Mouse (Mus musculus): ENCODE measurements around the gene Ap1b1. TPM values are rescaled to one million over a fixed set of nuclear protein-coding genes. Genes with fewer than 3 reads are reported as not detected.
A peak's percentile ranks its signal among the peaks of the same experiment; 100 is the strongest.

The Ap1b1 gene
- polyA plus RNA-seq, 1 experiment from 2014 or later: 48.9 TPM

GRCm38 (mm10) chr11:5010205-5010604, 23.6 kb downstream of the Ap1b1 start:
- Histone ChIP-seq H3K27me3 (ENCODE audit: insufficient read depth, low read length) (no peaks in the 10 kb centered on the region), H3K36me3 (ENCODE audit: insufficient read depth) (peaks cover 29% of the 10 kb centered on the region), H3K4me3 (ENCODE audit: low read depth, low read length) (no peak overlapping the region), H3K4me1 (ENCODE audit: insufficient read depth) (no peaks in the 10 kb centered on the region), H3K4me2 (no peak overlapping the region), H3K9ac (no peak overlapping the region), H3K9me3 (ENCODE audit: low read depth, low read length) (no peaks in the 10 kb centered on the region), H3K27ac (ENCODE audit: low read depth) (peak overlapping the region; percentile 10; the same call in 1 of the 2 replicates)
- DNase-seq: no peak
- 82% methylated on average over 1 of the region's 1 CpGs for WGBS
- TF ChIP-seq CTCF (IDR thresholded peaks at IDR 0.05; ENCODE audit: low read depth): no peak
- no peak for ATAC-seq (ENCODE audit: insufficient read depth)

GRCm38 (mm10) chr11:5011480-5011879, 24.9 kb downstream of the Ap1b1 start:
- Histone ChIP-seq H3K27ac (ENCODE audit: low read depth) (no peak overlapping the region), H3K4me1 (ENCODE audit: insufficient read depth) (no peaks in the 10 kb centered on the region), H3K4me3 (ENCODE audit: low read depth, low read length) (no peak overlapping the region), H3K9ac (no peak overlapping the region), H3K27me3 (ENCODE audit: insufficient read depth, low read length) (no peaks in the 10 kb centered on the region), H3K9me3 (ENCODE audit: low read depth, low read length) (no peaks in the 10 kb centered on the region), H3K36me3 (ENCODE audit: insufficient read depth) (peaks cover 40% of the 10 kb centered on the region), H3K4me2 (no peak overlapping the region)
- DNase-seq: no peak
- no peak for TF ChIP-seq CTCF (IDR thresholded peaks at IDR 0.05; ENCODE audit: low read depth)
- ATAC-seq (ENCODE audit: insufficient read depth): no peak
- 77% methylated on average over 1 of the region's 1 CpGs for WGBS

- no peak overlapping the region for H3K4me2 ChIP-seq
- no peaks in the 10 kb centered on the region for H3K9me3 ChIP-seq (ENCODE audit: low read depth, low read length)
- 71% methylated on average over 5 of the region's 5 CpGs for WGBS
- no peak for TF ChIP-seq CTCF (IDR thresholded peaks at IDR 0.05; ENCODE audit: low read depth)
- peaks cover 47% of the 10 kb centered on the region for H3K36me3 ChIP-seq (ENCODE audit: insufficient read depth)
- H3K27ac ChIP-seq (ENCODE audit: low read depth): no peak overlapping the region
- no peak for ATAC-seq (ENCODE audit: insufficient read depth)
- H3K9ac ChIP-seq: no peak overlapping the region
- no peak overlapping the region for H3K4me3 ChIP-seq (ENCODE audit: low read depth, low read length)
- no peaks in the 10 kb centered on the region for H3K27me3 ChIP-seq (ENCODE audit: insufficient read depth, low read length)
- no peaks in the 10 kb centered on the region for H3K4me1 ChIP-seq (ENCODE audit: insufficient read depth)
- DNase-seq: no peak
These were observed 25.6 kb downstream of the Ap1b1 start for GRCm38 (mm10) chr11:5012213-5012715.

- 50% methylated on average over 2 of the region's 2 CpGs for WGBS
- Histone ChIP-seq H3K4me3 (ENCODE audit: low read depth, low read length) (no peak overlapping the region), H3K27me3 (ENCODE audit: insufficient read depth, low read length) (no peaks in the 10 kb centered on the region), H3K4me2 (no peak overlapping the region), H3K36me3 (ENCODE audit: insufficient read depth) (peaks cover 74% of the 10 kb centered on the region), H3K27ac (ENCODE audit: low read depth) (no peak overlapping the region), H3K9ac (no peak overlapping the region), H3K4me1 (ENCODE audit: insufficient read depth) (no peaks in the 10 kb centered on the region), H3K9me3 (ENCODE audit: low read depth, low read length) (no peaks in the 10 kb centered on the region)
- ATAC-seq (ENCODE audit: insufficient read depth) (no peak), DNase-seq (peak; percentile 60)
- peak; percentile 60 for TF ChIP-seq CTCF (IDR thresholded peaks at IDR 0.05; ENCODE audit: low read depth)
These were observed 29.1 kb downstream of the Ap1b1 start for GRCm38 (mm10) chr11:5015720-5016119.

GRCm38 (mm10) chr11:5016286-5016685, 29.7 kb downstream of the Ap1b1 start:
- H3K4me1 ChIP-seq (ENCODE audit: insufficient read depth): no peaks in the 10 kb centered on the region
- WGBS: 84% methylated on average over 5 of the region's 5 CpGs
- no peak overlapping the region for H3K4me2 ChIP-seq
- no peak overlapping the region for H3K4me3 ChIP-seq (ENCODE audit: low read depth, low read length)
- no peak for DNase-seq
- no peaks in the 10 kb centered on the region for H3K27me3 ChIP-seq (ENCODE audit: insufficient read depth, low read length)
- H3K9me3 ChIP-seq (ENCODE audit: low read depth, low read length): no peaks in the 10 kb centered on the region
- TF ChIP-seq CTCF (IDR thresholded peaks at IDR 0.05; ENCODE audit: low read depth): no peak
- no peak for ATAC-seq (ENCODE audit: insufficient read depth)
- peaks cover 73% of the 10 kb centered on the region for H3K36me3 ChIP-seq (ENCODE audit: insufficient read depth)
- H3K9ac ChIP-seq: no peak overlapping the region; the same call in 1 of the 2 replicates
- no peak overlapping the region for H3K27ac ChIP-seq (ENCODE audit: low read depth)

- Histone ChIP-seq H3K27me3 (ENCODE audit: insufficient read depth, low read length) (no peaks in the 10 kb centered on the region), H3K9me3 (ENCODE audit: low read depth, low read length) (no peaks in the 10 kb centered on the region), H3K4me3 (ENCODE audit: low read depth, low read length) (no peak overlapping the region), H3K9ac (no peak overlapping the region), H3K4me1 (ENCODE audit: insufficient read depth) (no peaks in the 10 kb centered on the region), H3K4me2 (no peak overlapping the region), H3K27ac (ENCODE audit: low read depth) (no peak overlapping the region), H3K36me3 (ENCODE audit: insufficient read depth) (peaks cover 69% of the 10 kb centered on the region)
- ATAC-seq (ENCODE audit: insufficient read depth) (no peak), DNase-seq (peak; percentile 30)
- TF ChIP-seq CTCF (IDR thresholded peaks at IDR 0.05; ENCODE audit: low read depth): peak; percentile 53
- WGBS: 61% methylated on average over 6 of the region's 6 CpGs
These were observed 30.9 kb downstream of the Ap1b1 start for GRCm38 (mm10) chr11:5017506-5017905.

- peaks cover 55% of the 10 kb centered on the region for H3K36me3 ChIP-seq (ENCODE audit: insufficient read depth)
- H3K27me3 ChIP-seq (ENCODE audit: insufficient read depth, low read length): no peaks in the 10 kb centered on the region
- 97% methylated on average over 1 of the region's 1 CpGs for WGBS
- no peak overlapping the region for H3K4me2 ChIP-seq
- H3K4me3 ChIP-seq (ENCODE audit: low read depth, low read length): no peak overlapping the region
- H3K9me3 ChIP-seq (ENCODE audit: low read depth, low read length): no peaks in the 10 kb centered on the region
- no peak overlapping the region for H3K9ac ChIP-seq
- H3K27ac ChIP-seq (ENCODE audit: low read depth): no peak overlapping the region
- H3K4me1 ChIP-seq (ENCODE audit: insufficient read depth): no peaks in the 10 kb centered on the region
- DNase-seq: no peak
- no peak for ATAC-seq (ENCODE audit: insufficient read depth)
- no peak for TF ChIP-seq CTCF (IDR thresholded peaks at IDR 0.05; ENCODE audit: low read depth)
These were observed 38.5 kb downstream of the Ap1b1 start for GRCm38 (mm10) chr11:5025108-5025507.

- Histone ChIP-seq H3K4me1 (ENCODE audit: insufficient read depth) (no peaks in the 10 kb centered on the region), H3K27me3 (ENCODE audit: insufficient read depth, low read length) (no peaks in the 10 kb centered on the region), H3K4me3 (ENCODE audit: low read depth, low read length) (no peak overlapping the region), H3K36me3 (ENCODE audit: insufficient read depth) (peaks cover 67% of the 10 kb centered on the region), H3K27ac (ENCODE audit: low read depth) (no peak overlapping the region), H3K9me3 (ENCODE audit: low read depth, low read length) (no peaks in the 10 kb centered on the region), H3K9ac (no peak overlapping the region), H3K4me2 (no peak overlapping the region)
- TF ChIP-seq CTCF (IDR thresholded peaks at IDR 0.05; ENCODE audit: low read depth): no peak
- no peak for ATAC-seq (ENCODE audit: insufficient read depth)
- DNase-seq: no peak
- 92% methylated on average over 7 of the region's 7 CpGs for whole genome bisulfite sequencing
These were observed 41.6 kb downstream of the Ap1b1 start for GRCm38 (mm10) chr11:5028228-5028627.

Measured in lung, embryonic 14.5 days (tissue).